ENCODE assay signal across 27 mouse cellular contexts in genomic region chr10:86371561-86371960, GRCm38 (mm10).
DNase-seq lines count a peak whose midpoint lies in the region; ATAC-seq lines count a peak whose summit lies in the region.
"Had no signal": no experiment of that assay in that cellular context is flagged by ENCODE, and none has a peak within 500 bp of the region (broad histone marks: within the 10 kb centered on the region; RNA-seq: fewer than 3 reads in every experiment).

No protein-coding gene starts in this region.

- intact Hi-C loops in gastrocnemius, postnatal 14 days (cut with DNase I; ENCODE audit: low total_unique reads), result no loop called here

- H3K9ac ChIP-seq in heart, embryonic 12.5 days, result no peak overlapping the region
- no peak overlapping the region for H3K9ac ChIP-seq in heart, embryonic 15.5 days
- H3K9ac ChIP-seq: forebrain, embryonic 13.5 days; hindbrain, embryonic 13.5 days; liver, embryonic 14.5 days; midbrain, embryonic 15.5 days; neural tube, embryonic 15.5 days had no signal

- H3K36me3 ChIP-seq in heart, embryonic 12.5 days, result no peaks in the 10 kb centered on the region
- no peaks in the 10 kb centered on the region for H3K36me3 ChIP-seq in heart, embryonic 15.5 days
- no peaks in the 10 kb centered on the region for H3K36me3 ChIP-seq in limb, embryonic 10.5 days
- H3K36me3 ChIP-seq: hindbrain, embryonic 13.5 days; midbrain, embryonic 15.5 days; neural tube, embryonic 15.5 days had no signal

- peak overlapping the region; percentile 43 for H3K27ac ChIP-seq in heart, embryonic 12.5 days (ENCODE audit: poor library complexity, severe bottlenecking)
- H3K27ac ChIP-seq in heart, embryonic 15.5 days, result peak overlapping the region; percentile 50
- H3K27ac ChIP-seq in limb, embryonic 10.5 days, result 0 out of 2 replicates have a peak overlapping the region, but pooled peaks have one; percentile 7
- H3K27ac ChIP-seq: forebrain, embryonic 13.5 days; hindbrain, embryonic 13.5 days; liver, embryonic 14.5 days; macrophage; midbrain, embryonic 15.5 days; neural tube, embryonic 15.5 days had no signal

- no peaks in the 10 kb centered on the region for H3K9me3 ChIP-seq in heart, embryonic 12.5 days (replicated peaks)
- no peaks in the 10 kb centered on the region for H3K9me3 ChIP-seq in heart, embryonic 15.5 days (replicated peaks)
- H3K9me3 ChIP-seq in limb, embryonic 10.5 days (replicated peaks), result no peaks in the 10 kb centered on the region
- H3K9me3 ChIP-seq: forebrain, embryonic 13.5 days; hindbrain, embryonic 13.5 days; midbrain, embryonic 15.5 days; neural tube, embryonic 15.5 days had no signal

- peaks cover 37% of the 10 kb centered on the region for H3K4me1 ChIP-seq in heart, embryonic 12.5 days (replicated peaks)
- peaks cover 48% of the 10 kb centered on the region for H3K4me1 ChIP-seq in heart, embryonic 15.5 days (replicated peaks)
- H3K4me1 ChIP-seq in limb, embryonic 10.5 days, result peaks cover 32% of the 10 kb centered on the region
- H3K4me1 ChIP-seq: forebrain, embryonic 13.5 days had no signal

- ATAC-seq in heart, embryonic 12.5 days (ENCODE audit: insufficient number of reproducible peaks, low FRiP score), result no peak
- peak; percentile 77 for ATAC-seq in heart, embryonic 15.5 days (replicated peaks; ENCODE audit: insufficient number of reproducible peaks, insufficient read depth, low FRiP score, low read depth)
- no peak for ATAC-seq in CD4-positive, CD25-positive, alpha-beta regulatory T cell, adult 4 months
- ATAC-seq: forebrain, embryonic 13.5 days; intestine, postnatal 0 days; midbrain, embryonic 15.5 days had no signal

- no peak overlapping the region for H3K4me3 ChIP-seq in heart, embryonic 12.5 days
- no peak overlapping the region for H3K4me3 ChIP-seq in heart, embryonic 15.5 days
- no peak overlapping the region for H3K4me3 ChIP-seq in limb, embryonic 10.5 days
- H3K4me3 ChIP-seq: erythroblast, embryonic 14.5 days; forebrain, embryonic 13.5 days; hindbrain, embryonic 13.5 days; midbrain, embryonic 15.5 days; neural tube, embryonic 15.5 days had no signal

- H3K27me3 ChIP-seq in heart, embryonic 12.5 days (replicated peaks), result no peaks in the 10 kb centered on the region
- H3K27me3 ChIP-seq in heart, embryonic 15.5 days, result no peaks in the 10 kb centered on the region
- no peaks in the 10 kb centered on the region for H3K27me3 ChIP-seq in limb, embryonic 10.5 days (ENCODE audit: low read depth, poor library complexity, severe bottlenecking)
- H3K27me3 ChIP-seq: forebrain, embryonic 13.5 days; hindbrain, embryonic 13.5 days; midbrain, embryonic 15.5 days; neural tube, embryonic 15.5 days had no signal

- H3K4me2 ChIP-seq in heart, embryonic 12.5 days, result no peak overlapping the region
- H3K4me2 ChIP-seq in heart, embryonic 15.5 days, result no peak overlapping the region
- H3K4me2 ChIP-seq: forebrain, embryonic 13.5 days; hindbrain, embryonic 13.5 days; midbrain, embryonic 15.5 days; neural tube, embryonic 15.5 days had no signal

- DNase-seq in gastrocnemius, adult 8-10 months (ENCODE audit: low spot score in 2 of 2), result peak; percentile 18 to 55
- no peak for DNase-seq in gastrocnemius, postnatal 14 days
- DNase-seq in heart, adult 8-10 months (ENCODE audit: low spot score), result no peak
- peak; percentile 22 for DNase-seq in limb, embryonic 10.5 days (ENCODE audit: low spot score)
- DNase-seq: adrenal gland, postnatal 25 days; cerebellum, adult 18-20 months; kidney, adult 9 months; kidney, postnatal 14 days; layer of hippocampus, adult 9-11 months; liver; lung, adult 2 months; lung, postnatal 10 days; retina, postnatal 1 day; right cerebral cortex, postnatal 14 days; spleen, adult 18-20 months; thymus, postnatal 14 days had no signal

Comparison
In these comparisons a context has a peak if more than half of its experiments do, and no peak if none do; other contexts are left out.
1. DNase-seq: peak in gastrocnemius, adult 8-10 months (2 of 2) and limb, embryonic 10.5 days (single experiment); none in gastrocnemius, postnatal 14 days (single experiment) and heart, adult 8-10 months (single experiment).
2. Peak in every context shown above with its lines, with median percentiles within 50 percentile points of each other: H3K27ac ChIP-seq.